Mouse (Mus musculus): ENCODE measurements around the gene Tmem201.

- TF ChIP-seq POLR2A (IDR thresholded peaks at IDR 0.05; ENCODE audit: borderline replicate concordance, extremely low read depth, insufficient read depth, insufficient read length, poor library complexity, severe bottlenecking) (no peak), CTCF (IDR thresholded peaks at IDR 0.05; ENCODE audit: borderline replicate concordance, extremely low read depth, insufficient read depth, insufficient read length) (peak; percentile 40; the same call in 1 of the 2 replicates)
These were observed 34.5 kb upstream of the Tmem201 start for GRCm38 (mm10) chr4:149772394-149772793.
